Mouse (Mus musculus): Measurements from ENCODE around the gene Dyrk1a. TPM values are rescaled to one million over a fixed set of nuclear protein-coding genes. Genes with fewer than 3 reads are reported as not detected.
A peak's percentile ranks its signal among the peaks of the same experiment; 100 is the strongest.

Dyrk1a gene
- polyA plus RNA-seq, 1 experiment: 21.2 TPM

- H3K27ac ChIP-seq (ENCODE audit: control insufficient read depth, insufficient read depth, low read depth, low read length, poor library complexity): no peak overlapping the region
- H3K4me1 ChIP-seq (ENCODE audit: control insufficient read depth, insufficient read depth, low read length): peaks cover 1% of the 10 kb centered on the region
- WGBS: 34% methylated on average over 8 of the region's 8 CpGs
- no peak overlapping the region for H3K4me3 ChIP-seq (replicated peaks; ENCODE audit: control insufficient read depth, low read depth, low read length)
- no peak for TF ChIP-seq CTCF (IDR thresholded peaks at IDR 0.05; ENCODE audit: control insufficient read depth, insufficient read depth, low read length)
- no peak for TF ChIP-seq POLR2A (IDR thresholded peaks at IDR 0.05; ENCODE audit: borderline replicate concordance, control insufficient read depth, low read depth, low read length)
These were observed 23.8 kb upstream of the Dyrk1a start for GRCm38 (mm10) chr16:94545781-94546562.

GRCm38 (mm10) chr16:94549813-94550212 lies 20.0 kb upstream of the Dyrk1a start:
- Histone ChIP-seq H3K27ac (ENCODE audit: control insufficient read depth, insufficient read depth, low read depth, low read length, poor library complexity) (no peak overlapping the region), H3K4me1 (ENCODE audit: control insufficient read depth, insufficient read depth, low read length) (peaks cover 1% of the 10 kb centered on the region), H3K4me3 (replicated peaks; ENCODE audit: control insufficient read depth, low read depth, low read length) (no peak overlapping the region)
- no peak for TF ChIP-seq POLR2A (IDR thresholded peaks at IDR 0.05; ENCODE audit: borderline replicate concordance, control insufficient read depth, low read depth, low read length)
- no peak for TF ChIP-seq CTCF (IDR thresholded peaks at IDR 0.05; ENCODE audit: control insufficient read depth, insufficient read depth, low read length)
- 64% methylated on average over 10 of the region's 10 CpGs for WGBS

DNA sequence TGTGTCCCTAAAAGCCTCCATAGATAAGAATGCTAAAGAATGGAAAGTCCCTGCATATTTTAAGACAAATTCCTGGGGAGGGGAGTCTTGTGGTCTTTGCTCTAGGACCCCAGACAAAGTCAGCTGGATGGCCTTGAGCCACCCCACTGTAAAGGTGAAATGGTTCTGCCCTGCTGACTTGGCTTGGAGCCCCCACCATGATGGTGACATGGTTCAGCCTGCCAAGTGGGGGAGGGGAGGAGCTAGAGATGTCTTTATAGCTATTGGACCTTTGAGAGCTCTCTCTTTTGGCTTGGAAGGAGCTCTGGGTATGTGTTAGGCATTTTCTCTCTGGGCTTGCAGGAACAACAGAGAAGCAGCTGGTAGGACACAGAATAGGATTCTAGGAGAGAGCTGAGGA lies 17.9 kb upstream of the Dyrk1a start:
- TF ChIP-seq CTCF (IDR thresholded peaks at IDR 0.05; ENCODE audit: control insufficient read depth, insufficient read depth, low read length) (no peak), POLR2A (IDR thresholded peaks at IDR 0.05; ENCODE audit: borderline replicate concordance, control insufficient read depth, low read depth, low read length) (no peak)
- Histone ChIP-seq H3K4me1 (ENCODE audit: control insufficient read depth, insufficient read depth, low read length) (peaks cover 1% of the 10 kb centered on the region; the same call in 1 of the 2 replicates), H3K27ac (ENCODE audit: control insufficient read depth, insufficient read depth, low read depth, low read length, poor library complexity) (no peak overlapping the region), H3K4me3 (replicated peaks; ENCODE audit: control insufficient read depth, low read depth, low read length) (no peak overlapping the region)

GRCm38 (mm10) chr16:94555346-94555745 lies 14.5 kb upstream of the Dyrk1a start:
- 88% methylated on average over 7 of the region's 7 CpGs for WGBS
- H3K27ac ChIP-seq (ENCODE audit: control insufficient read depth, insufficient read depth, low read depth, low read length, poor library complexity): no peak overlapping the region

DNA sequence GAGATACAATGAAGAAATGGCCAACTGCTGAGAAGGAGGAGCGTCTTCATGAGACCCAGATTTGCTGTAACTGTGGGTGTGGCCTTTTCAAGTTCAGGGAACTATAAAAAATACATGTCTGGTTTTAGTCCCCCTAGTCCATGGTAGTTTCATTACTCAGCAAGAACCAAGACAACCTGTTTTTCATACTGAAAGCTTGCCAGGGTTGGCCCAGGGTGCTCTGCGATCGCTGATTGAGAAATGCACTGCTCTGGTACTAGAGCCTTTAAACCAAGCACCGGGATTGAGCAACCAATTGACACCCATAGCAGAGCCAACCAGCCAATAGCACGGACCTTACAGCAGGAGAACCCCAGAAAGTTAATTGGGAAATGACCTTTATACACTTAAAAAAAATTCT lies 13.6 kb upstream of the Dyrk1a start:
- Histone ChIP-seq H3K27ac (ENCODE audit: control insufficient read depth, insufficient read depth, low read depth, low read length, poor library complexity) (no peak overlapping the region), H3K4me3 (replicated peaks; ENCODE audit: control insufficient read depth, low read depth, low read length) (no peak overlapping the region), H3K4me1 (ENCODE audit: control insufficient read depth, insufficient read depth, low read length) (peaks cover 4% of the 10 kb centered on the region; the same call in 1 of the 2 replicates)
- no peak for TF ChIP-seq POLR2A (IDR thresholded peaks at IDR 0.05; ENCODE audit: borderline replicate concordance, control insufficient read depth, low read depth, low read length)
- TF ChIP-seq CTCF (IDR thresholded peaks at IDR 0.05; ENCODE audit: control insufficient read depth, insufficient read depth, low read length): no peak
- 11% methylated on average over 5 of the region's 5 CpGs for WGBS

More at GRCm38 (mm10) chr16:94555346-94555745, 14.5 kb upstream of the Dyrk1a start:
- Histone ChIP-seq H3K4me1 (ENCODE audit: control insufficient read depth, insufficient read depth, low read length) (peaks cover 2% of the 10 kb centered on the region; the same call in 1 of the 2 replicates), H3K4me3 (replicated peaks; ENCODE audit: control insufficient read depth, low read depth, low read length) (no peak overlapping the region)
- no peak for TF ChIP-seq CTCF (IDR thresholded peaks at IDR 0.05; ENCODE audit: control insufficient read depth, insufficient read depth, low read length)
- TF ChIP-seq POLR2A (IDR thresholded peaks at IDR 0.05; ENCODE audit: borderline replicate concordance, control insufficient read depth, low read depth, low read length): no peak

GRCm38 (mm10) chr16:94559282-94559681 lies 10.5 kb upstream of the Dyrk1a start:
- Histone ChIP-seq H3K4me3 (replicated peaks; ENCODE audit: control insufficient read depth, low read depth, low read length) (no peak overlapping the region), H3K27ac (ENCODE audit: control insufficient read depth, insufficient read depth, low read depth, low read length, poor library complexity) (no peak overlapping the region; the same call in 1 of the 2 replicates), H3K4me1 (ENCODE audit: control insufficient read depth, insufficient read depth, low read length) (peaks cover 4% of the 10 kb centered on the region; the same call in 1 of the 2 replicates)
- TF ChIP-seq CTCF (IDR thresholded peaks at IDR 0.05; ENCODE audit: control insufficient read depth, insufficient read depth, low read length) (no peak), POLR2A (IDR thresholded peaks at IDR 0.05; ENCODE audit: borderline replicate concordance, control insufficient read depth, low read depth, low read length) (no peak)
- 1% methylated on average over 7 of the region's 7 CpGs for WGBS

DNA sequence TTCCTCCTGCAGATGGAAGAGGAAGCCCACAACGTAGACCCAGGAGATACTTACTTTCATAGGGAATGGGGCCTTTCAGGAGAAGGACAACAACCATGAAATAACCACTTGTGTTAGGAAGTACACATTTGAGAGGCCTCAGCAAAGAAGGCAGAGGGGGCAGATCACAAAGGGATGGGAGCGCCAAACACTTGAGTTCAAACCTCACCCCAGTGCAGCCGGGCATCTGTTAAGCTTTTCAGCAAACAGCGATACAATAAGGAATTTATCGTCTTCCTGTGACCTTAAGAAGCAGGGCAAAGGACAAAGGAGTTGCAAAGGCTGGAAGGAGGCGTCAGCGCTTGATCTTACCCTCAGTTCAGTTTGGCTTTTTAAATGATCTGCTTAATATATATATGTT lies 10.0 kb upstream of the Dyrk1a start:
- Histone ChIP-seq H3K27ac (ENCODE audit: control insufficient read depth, insufficient read depth, low read depth, low read length, poor library complexity) (no peak overlapping the region; the same call in 1 of the 2 replicates), H3K4me3 (replicated peaks; ENCODE audit: control insufficient read depth, low read depth, low read length) (no peak overlapping the region), H3K4me1 (ENCODE audit: control insufficient read depth, insufficient read depth, low read length) (peaks cover 4% of the 10 kb centered on the region; the same call in 1 of the 2 replicates)
- WGBS: 7% methylated on average over 7 of the region's 7 CpGs
- TF ChIP-seq CTCF (IDR thresholded peaks at IDR 0.05; ENCODE audit: control insufficient read depth, insufficient read depth, low read length): no peak
- TF ChIP-seq POLR2A (IDR thresholded peaks at IDR 0.05; ENCODE audit: borderline replicate concordance, control insufficient read depth, low read depth, low read length): no peak

GRCm38 (mm10) chr16:94560618-94561017 lies 9.2 kb upstream of the Dyrk1a start:
- H3K27ac ChIP-seq (ENCODE audit: control insufficient read depth, insufficient read depth, low read depth, low read length, poor library complexity): peak overlapping the region; percentile 3; the same call in 1 of the 2 replicates

More at GRCm38 (mm10) chr16:94560618-94561017, 9.2 kb upstream of the Dyrk1a start:
- TF ChIP-seq CTCF (IDR thresholded peaks at IDR 0.05; ENCODE audit: control insufficient read depth, insufficient read depth, low read length) (no peak), POLR2A (IDR thresholded peaks at IDR 0.05; ENCODE audit: borderline replicate concordance, control insufficient read depth, low read depth, low read length) (no peak)
- Histone ChIP-seq H3K4me1 (ENCODE audit: control insufficient read depth, insufficient read depth, low read length) (peaks cover 4% of the 10 kb centered on the region; the same call in 1 of the 2 replicates), H3K4me3 (replicated peaks; ENCODE audit: control insufficient read depth, low read depth, low read length) (no peak overlapping the region)
- WGBS: 14% methylated on average over 5 of the region's 5 CpGs
